Mouse (Mus musculus) retina, embryonic 14.5 days (tissue): ENCODE measurements at regions not wholly inside any gene's neighbourhood (a gene's known extent, or its start where the extent isn't known, plus 50 kb on each side); places are given as distances from the start of the nearest gene placed in this dataset.

Experiments
- DNase-seq: peaks from one replicate; pipeline ENCODE4 v3.0.0-alpha.2; 2015; ENCODE audit warnings: low spot score

DNA sequence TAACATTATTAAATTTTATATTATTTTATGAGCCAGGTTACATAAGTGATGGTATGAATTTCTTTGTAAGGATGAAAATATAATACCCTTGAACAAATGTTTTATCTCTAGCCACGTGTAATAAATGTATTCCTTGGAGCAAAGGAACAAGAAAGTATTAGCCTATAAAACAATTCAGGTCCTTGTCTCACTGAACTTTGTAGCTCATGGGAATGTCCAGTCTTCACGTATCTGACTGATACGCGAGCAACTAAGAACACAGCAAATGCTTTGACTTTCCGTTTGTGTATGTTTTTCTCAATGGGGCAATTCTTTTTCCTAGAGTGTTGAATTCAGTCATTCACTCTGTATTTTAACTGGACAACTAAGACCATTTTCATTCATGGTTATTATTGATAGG, 216.9 kb upstream of the Mettl25 start:
- DNase-seq, result no peak

GRCm38 (mm10) chr10:106038497-106038896, 197.3 kb upstream of the Mettl25 start:
- no peak for DNase-seq

DNA sequence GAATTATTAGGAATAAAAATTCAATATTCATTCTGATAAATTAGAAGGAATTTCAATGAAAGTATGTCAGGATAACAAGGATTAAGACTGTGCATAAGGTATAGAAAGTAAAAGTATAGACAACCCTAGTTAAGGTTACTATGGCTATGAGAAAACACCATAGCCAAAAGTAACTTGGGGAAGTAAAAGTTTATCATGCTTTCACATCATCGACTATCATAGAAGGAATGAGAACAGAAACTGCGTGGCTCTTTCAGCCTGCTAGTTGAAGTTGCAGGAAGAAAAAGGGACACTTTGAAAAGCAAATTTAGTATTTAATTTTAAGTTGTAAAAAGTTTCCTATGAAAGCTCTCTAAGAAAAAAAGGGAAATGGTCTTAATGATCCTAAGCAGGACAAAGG, 196.9 kb upstream of the Mettl25 start:
- DNase-seq, result no peak

DNA sequence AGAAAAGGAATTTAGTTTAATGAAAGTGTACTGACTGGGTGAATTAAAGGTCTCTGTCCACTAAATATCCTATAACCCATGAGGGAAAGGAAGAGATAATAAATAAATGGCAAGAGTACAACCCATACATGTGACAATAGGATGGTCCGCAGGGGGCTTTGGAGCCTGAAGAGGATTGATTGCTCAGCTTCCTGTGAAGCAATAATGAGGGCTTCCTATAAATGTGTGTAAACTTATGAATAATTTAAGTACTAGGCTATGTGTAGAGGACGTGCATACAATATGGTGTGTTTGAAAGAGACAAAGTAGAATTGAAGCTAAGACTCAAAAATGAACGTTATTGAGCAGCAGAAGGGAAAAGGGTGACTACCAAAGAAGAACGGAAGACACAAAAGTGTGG, 192.2 kb upstream of the Mettl25 start:
- no peak for DNase-seq

GRCm38 (mm10) chr10:106024648-106025047, 183.5 kb upstream of the Mettl25 start:
- no peak for DNase-seq

DNA sequence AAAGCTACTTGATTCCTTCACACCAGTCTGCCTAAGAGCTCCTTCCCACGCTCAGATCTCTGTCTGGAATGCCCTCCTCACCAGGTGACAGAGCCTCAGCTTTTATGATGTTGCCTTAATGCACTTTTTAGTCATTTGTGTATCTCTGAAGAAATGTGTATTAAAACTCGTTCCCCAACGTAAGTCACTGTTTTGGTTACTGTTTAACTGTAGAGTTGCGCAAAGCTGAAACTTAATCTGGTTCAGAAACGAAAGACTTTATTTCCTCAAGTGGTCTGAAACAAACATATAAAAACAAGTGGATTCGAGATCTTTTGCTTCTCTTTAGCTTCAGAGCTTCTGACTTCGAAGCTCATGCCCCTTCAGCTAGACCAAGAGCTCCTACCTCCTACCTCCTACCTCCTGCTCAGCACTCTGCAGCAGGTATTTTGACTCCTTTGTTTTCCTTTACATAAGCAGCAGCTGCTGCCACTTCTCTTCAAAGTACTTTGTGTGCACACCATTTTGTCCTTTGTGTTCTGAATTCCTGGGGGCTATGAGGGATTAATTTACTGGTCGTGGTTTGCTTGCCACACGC, 182.5 kb upstream of the Mettl25 start:
- no peak for DNase-seq

GRCm38 (mm10) chr10:106015965-106016364, 174.8 kb upstream of the Mettl25 start:
- DNase-seq, result no peak

- DNase-seq, result no peak
Measured at GRCm38 (mm10) chr10:106015436-106015835, 174.3 kb upstream of the Mettl25 start.

DNA sequence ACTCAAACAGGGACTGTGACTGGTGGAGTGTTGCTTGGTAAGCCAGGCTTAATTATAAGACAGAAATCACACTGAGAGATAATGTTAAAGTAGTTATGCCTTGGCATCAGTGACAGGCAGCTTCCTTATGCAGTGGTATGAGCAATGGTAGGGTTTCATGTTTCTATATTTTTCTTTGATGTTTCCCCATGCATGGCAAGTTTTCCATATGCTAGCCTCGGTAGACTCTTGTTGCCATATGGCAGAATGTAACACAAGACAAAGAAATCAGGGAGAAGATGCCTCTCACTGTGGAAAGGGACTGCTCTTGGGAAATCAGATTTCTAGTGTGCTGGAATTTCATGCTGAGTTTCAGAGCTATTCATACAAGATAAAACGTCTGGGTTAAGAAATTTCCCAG, 169.0 kb upstream of the Mettl25 start:
- DNase-seq, result no peak

- DNase-seq, result no peak
Measured at GRCm38 (mm10) chr10:106007331-106007730, 166.2 kb upstream of the Mettl25 start.

DNA sequence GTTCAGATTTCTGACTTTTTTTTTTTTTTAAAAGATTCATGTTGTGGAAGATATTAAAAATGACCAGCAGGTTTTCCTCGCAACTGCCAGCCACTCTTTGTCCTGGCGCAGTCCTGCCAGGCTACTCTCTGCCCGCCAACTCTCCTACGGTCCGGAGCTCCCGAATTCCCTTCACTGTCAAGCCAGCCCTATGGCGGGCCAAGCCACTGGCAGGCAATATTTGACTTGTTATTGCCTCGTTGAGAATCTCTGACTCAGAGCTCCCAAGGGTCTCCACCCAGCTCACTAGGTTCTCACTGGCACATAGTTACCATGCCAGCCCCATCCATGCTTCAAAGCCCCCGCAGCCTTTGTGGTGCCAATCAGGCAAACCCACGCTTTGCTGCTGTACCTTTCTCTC, 165.7 kb upstream of the Mettl25 start:
- no peak for DNase-seq

- no peak for DNase-seq
Measured at GRCm38 (mm10) chr10:106006061-106006460, 164.9 kb upstream of the Mettl25 start.

- DNase-seq, result no peak
Measured at GRCm38 (mm10) chr10:105957468-105957867, 116.3 kb upstream of the Mettl25 start.

GRCm38 (mm10) chr10:105933309-105933708, 92.1 kb upstream of the Mettl25 start:
- DNase-seq, result no peak

DNA sequence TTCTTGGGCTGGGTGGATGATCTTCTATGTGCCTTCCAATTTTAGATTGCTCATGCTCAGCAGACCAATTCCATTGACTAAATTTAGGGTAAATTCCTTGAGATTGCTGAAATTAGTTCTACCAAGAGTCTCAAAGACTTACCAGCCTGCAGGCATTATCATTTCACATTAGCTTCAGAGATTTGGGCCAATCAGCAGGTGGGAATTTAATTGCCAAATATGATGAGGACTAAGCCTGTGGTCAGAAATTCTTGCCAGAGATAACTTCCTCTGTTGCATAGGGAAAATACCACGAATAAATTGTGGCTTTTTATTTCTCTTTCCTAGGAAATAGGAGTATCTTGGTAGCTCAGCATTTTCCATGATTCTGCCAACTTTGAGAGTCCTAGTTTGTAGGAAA, 91.6 kb upstream of the Mettl25 start:
- no peak for DNase-seq

- no peak for DNase-seq
Measured at GRCm38 (mm10) chr10:105927596-105927995, 86.4 kb upstream of the Mettl25 start.

GRCm38 (mm10) chr10:105926912-105927238, 85.7 kb upstream of the Mettl25 start:
- no peak for DNase-seq

DNA sequence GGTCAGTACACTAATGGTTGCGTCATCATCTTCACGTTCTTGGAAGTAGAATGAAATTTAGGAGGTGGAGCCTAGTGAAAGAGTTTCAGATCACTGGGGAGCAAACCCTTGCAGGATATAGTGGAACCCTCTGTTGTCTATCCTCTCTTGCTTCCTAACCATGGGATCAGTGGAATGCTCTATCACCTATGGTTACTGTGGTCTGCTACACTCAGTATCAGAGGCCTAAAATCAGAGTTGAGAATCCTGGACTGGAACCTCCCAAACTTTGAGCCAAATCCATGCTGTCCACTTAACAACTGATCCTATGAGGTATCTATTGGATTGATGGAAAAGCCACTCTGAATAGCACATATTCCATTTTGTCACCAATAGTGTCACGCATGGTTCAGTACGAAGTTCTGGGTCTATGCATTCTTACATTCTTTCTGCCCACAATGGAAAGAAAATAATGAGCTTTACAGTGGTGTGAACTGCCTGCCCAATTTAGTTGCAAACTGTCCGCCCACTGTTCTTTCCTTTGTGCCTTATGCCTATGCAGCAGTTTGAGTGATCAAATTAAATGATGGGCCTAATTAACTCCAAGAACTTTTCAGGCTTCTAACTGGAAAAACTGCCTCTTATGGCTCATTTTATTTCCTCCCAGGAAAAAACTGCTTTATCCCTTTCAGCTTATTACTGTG, 85.2 kb upstream of the Mettl25 start:
- peak; percentile 55 for DNase-seq

DNA sequence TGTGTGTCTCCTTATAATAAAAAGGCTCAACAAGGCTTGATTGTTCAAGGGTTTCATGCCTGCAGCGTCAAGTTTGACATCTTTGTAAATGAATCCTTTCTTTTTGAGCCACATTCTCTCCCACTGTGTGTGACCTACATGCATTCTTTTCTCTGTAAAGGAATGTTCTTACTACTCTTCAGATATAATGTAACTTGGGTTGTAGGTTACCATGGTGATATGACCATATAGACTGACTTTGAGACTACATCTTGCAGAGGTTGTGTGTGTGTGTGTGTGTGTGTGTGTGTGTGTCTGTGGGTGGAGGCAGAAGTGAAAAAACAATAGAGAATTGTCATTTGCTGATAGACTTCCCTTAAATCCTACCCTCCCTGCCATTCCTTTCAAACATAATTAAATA, 58.5 kb upstream of the Mettl25 start:
- DNase-seq, result peak; percentile 15

DNA sequence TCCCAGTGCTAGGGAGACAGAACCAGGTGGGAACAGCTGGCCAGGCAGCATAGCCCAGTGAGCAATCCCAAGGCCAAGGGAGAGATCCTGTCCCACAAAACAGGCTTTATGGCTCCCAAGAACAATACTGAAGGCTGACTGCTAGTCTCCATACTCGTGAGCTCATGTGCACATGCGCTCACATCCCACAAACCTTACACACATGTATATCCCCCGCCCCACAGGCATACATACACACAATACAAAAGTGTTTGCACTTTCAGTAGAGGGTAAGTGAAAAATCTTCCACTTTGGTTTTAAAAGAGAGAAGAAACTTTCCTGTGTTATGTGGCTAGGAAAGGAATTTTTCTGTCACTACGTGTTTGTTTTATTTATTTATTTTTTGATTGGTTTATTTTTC, 58.0 kb upstream of the Mettl25 start:
- no peak for DNase-seq
